Mouse (Mus musculus) forebrain, embryonic 11.5 days (tissue): ENCODE data around the gene Ccdc51. TPM values are rescaled to one million over a fixed set of nuclear protein-coding genes. Genes with fewer than 3 reads are reported as not detected.
A peak's percentile ranks its signal among the peaks of the same experiment; 100 is the strongest.

Source experiments
- ATAC-seq: fragments of 200-750 bp; cut with Nextera tagmentation; replicated peaks from 2 replicates; pipeline ENCODE4 v1.8.0; 2017; ENCODE audit warnings: moderate TSS enrichment; ENCODE audit not compliant: low FRiP score
- DNase-seq: peaks from one replicate; pipeline ENCODE4 v3.0.0-alpha.2; 2017; ENCODE audit warnings: low spot score
- H3K27ac ChIP-seq: fragments of 300-500 bp; sonication (generic); 2 replicates; pipeline ENCODE4 v1.5.1; 2014; ENCODE audit warnings: low read depth, low read length
- H3K27me3 ChIP-seq: fragments of 300-500 bp; sonication (generic); 2 replicates; pipeline ENCODE4 v1.6.1; 2014; ENCODE audit warnings: mild to moderate bottlenecking, low read length, mixed read lengths; ENCODE audit not compliant: control insufficient read depth, insufficient read depth
- H3K36me3 ChIP-seq: fragments of 300-500 bp; sonication (generic); 2 replicates; pipeline ENCODE4 v1.6.1; 2014; ENCODE audit warnings: mild to moderate bottlenecking, low read length, moderate library complexity, mixed read lengths; ENCODE audit not compliant: control insufficient read depth, insufficient read depth
- H3K4me1 ChIP-seq: fragments of 300-500 bp; sonication (generic); replicated peaks from 2 replicates; pipeline ENCODE4 v1.6.1; 2014; ENCODE audit warnings: low read length, mixed read lengths; ENCODE audit not compliant: control insufficient read depth, insufficient read depth
- H3K4me2 ChIP-seq: fragments of 300-500 bp; sonication (generic); 2 replicates; pipeline ENCODE4 v1.6.1; 2014; ENCODE audit warnings: low read depth, mild to moderate bottlenecking, low read length, moderate library complexity, mixed read lengths; ENCODE audit not compliant: severe bottlenecking
- H3K4me3 ChIP-seq: fragments of 300-500 bp; sonication (generic); 2 replicates; pipeline ENCODE4 v1.5.1; 2014; ENCODE audit warnings: low read depth, low read length
- H3K9ac ChIP-seq: fragments of 300-500 bp; sonication (generic); 2 replicates; pipeline ENCODE4 v1.6.1; 2014; ENCODE audit warnings: low read length
- H3K9me3 ChIP-seq: fragments of 300-500 bp; sonication (generic); 2 replicates; pipeline ENCODE4 v1.6.1; 2016; ENCODE audit warnings: low read length, mixed read lengths; ENCODE audit not compliant: control insufficient read depth
- WGBS: fragments of 180-500 bp; shearing (Covaris S2); extraction: QIAGEN DNeasy Blood & Tissue Kit; methylation state at CpG from one replicate; pipeline ENCODE4 v1.1.7; 2014; 5-methylcytosine and 5-hydroxymethylcytosine counted together
- polyA plus RNA-seq: library from polyadenylated mRNA; unstranded; fragments of >200 nt; fragmentation: Nextera tagmentation; extraction: Ambion mirVana; gene quantifications from 2 replicates; pipeline ENCODE4 v1.2.1, GENCODE M21; 2014

Ccdc51 gene
- polyA plus RNA-seq, 1 experiment from 2014 or later = 13.2 TPM

- peak overlapping the region; percentile 5; the same call in 1 of the 2 replicates for H3K9ac ChIP-seq
- no peaks in the 10 kb centered on the region for H3K9me3 ChIP-seq
- DNase-seq = no peak
- 4% methylated on average over 7 of the region's 7 CpGs for WGBS
- H3K4me1 ChIP-seq = 0 out of 2 replicates have a peak, but pooled peaks cover 7% of the 10 kb centered on the region
- H3K4me3 ChIP-seq = peak overlapping the region; percentile 9; the same call in 1 of the 2 replicates
- peak overlapping the region; percentile 53; the same call in 1 of the 2 replicates for H3K27ac ChIP-seq
- peak overlapping the region; percentile 29; the same call in 1 of the 2 replicates for H3K4me2 ChIP-seq
- H3K27me3 ChIP-seq = no peaks in the 10 kb centered on the region
- ATAC-seq = peak; percentile 31; the same call in 1 of the 2 replicates
- no peaks in the 10 kb centered on the region; the same call in 1 of the 2 replicates for H3K36me3 ChIP-seq
Observed at GRCm38 (mm10) chr9:109054712-109055111, 27.6 kb upstream of the Ccdc51 start.

GRCm38 (mm10) chr9:109055271-109056030, 26.8 kb upstream of the Ccdc51 start:
- peak overlapping the region; percentile 5; the same call in 1 of the 2 replicates for H3K9ac ChIP-seq
- ATAC-seq (no peak), DNase-seq (no peak)
- whole genome bisulfite sequencing = 86% methylated on average over 12 of the region's 12 CpGs
- H3K9me3 ChIP-seq = no peaks in the 10 kb centered on the region
- H3K27me3 ChIP-seq = no peaks in the 10 kb centered on the region
- H3K4me2 ChIP-seq = peak overlapping the region; percentile 29; the same call in 1 of the 2 replicates
- 0 out of 2 replicates have a peak, but pooled peaks cover 7% of the 10 kb centered on the region for H3K4me1 ChIP-seq
- no peaks in the 10 kb centered on the region; the same call in 1 of the 2 replicates for H3K36me3 ChIP-seq
- H3K27ac ChIP-seq = no peak overlapping the region
- no peak overlapping the region for H3K4me3 ChIP-seq

GRCm38 (mm10) chr9:109056081-109056690, 26.1 kb upstream of the Ccdc51 start:
- Histone ChIP-seq H3K4me1 (0 out of 2 replicates have a peak, but pooled peaks cover 7% of the 10 kb centered on the region), H3K4me3 (no peak overlapping the region), H3K27ac (no peak overlapping the region), H3K4me2 (no peak overlapping the region), H3K27me3 (no peaks in the 10 kb centered on the region), H3K9me3 (no peaks in the 10 kb centered on the region), H3K9ac (no peak overlapping the region), H3K36me3 (no peaks in the 10 kb centered on the region; the same call in 1 of the 2 replicates)
- ATAC-seq (no peak), DNase-seq (no peak)
- 91% methylated on average over 17 of the region's 17 CpGs for WGBS

DNA sequence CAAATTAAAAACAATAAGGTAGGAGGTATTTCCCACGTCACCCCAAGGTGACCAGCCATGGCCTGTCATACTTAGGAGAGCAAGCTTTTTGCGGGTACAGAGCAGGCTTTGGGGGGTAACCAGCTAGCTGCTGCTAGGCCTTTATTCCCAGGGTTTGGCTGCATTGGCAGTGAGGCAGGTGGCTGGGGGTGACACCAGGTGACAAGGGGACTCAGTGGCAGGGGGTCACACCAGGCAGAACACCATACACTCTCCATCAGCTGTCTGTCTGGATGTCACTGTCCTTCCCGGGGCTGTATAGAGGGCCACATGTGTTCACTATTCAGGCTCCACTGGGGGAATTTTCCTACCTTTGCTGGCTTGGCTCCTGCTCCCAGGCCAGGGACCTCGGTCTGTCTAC, 25.4 kb upstream of the Ccdc51 start:
- no peaks in the 10 kb centered on the region; the same call in 1 of the 2 replicates for H3K36me3 ChIP-seq

DNA sequence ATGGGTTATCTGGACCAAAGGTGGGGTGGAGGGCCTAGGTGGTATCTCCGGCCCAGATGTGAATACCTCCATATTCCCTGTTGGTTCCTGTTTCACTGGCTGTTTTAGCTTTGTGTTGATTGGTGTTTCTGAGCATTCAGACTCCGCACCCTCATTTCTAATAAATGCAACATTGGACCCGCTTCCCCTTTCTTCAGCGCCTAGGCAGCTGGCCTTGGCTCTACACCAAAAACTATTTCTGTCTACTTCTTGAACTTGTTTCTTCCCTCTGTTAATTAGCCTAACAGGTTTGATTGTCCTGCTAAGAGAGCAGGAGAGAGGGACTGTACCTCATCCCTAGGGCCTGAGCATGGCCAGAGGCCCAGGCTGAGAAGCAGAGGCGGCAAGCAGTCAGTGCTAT, 24.8 kb upstream of the Ccdc51 start:
- Histone ChIP-seq H3K4me3 (no peak overlapping the region), H3K4me1 (0 out of 2 replicates have a peak, but pooled peaks cover 7% of the 10 kb centered on the region), H3K27ac (no peak overlapping the region), H3K27me3 (no peaks in the 10 kb centered on the region), H3K4me2 (no peak overlapping the region), H3K9ac (no peak overlapping the region), H3K9me3 (no peaks in the 10 kb centered on the region), H3K36me3 (no peaks in the 10 kb centered on the region; the same call in 1 of the 2 replicates)
- ATAC-seq (no peak), DNase-seq (no peak)
- WGBS = 96% methylated on average over 5 of the region's 5 CpGs

More for the DNA sequence above, 25.4 kb upstream of the Ccdc51 start:
- 0 out of 2 replicates have a peak, but pooled peaks cover 7% of the 10 kb centered on the region for H3K4me1 ChIP-seq
- no peak for ATAC-seq
- H3K27me3 ChIP-seq = no peaks in the 10 kb centered on the region
- H3K4me3 ChIP-seq = no peak overlapping the region
- no peak overlapping the region for H3K9ac ChIP-seq
- H3K27ac ChIP-seq = no peak overlapping the region
- H3K9me3 ChIP-seq = no peaks in the 10 kb centered on the region
- WGBS = 91% methylated on average over 4 of the region's 4 CpGs
- no peak overlapping the region for H3K4me2 ChIP-seq
- no peak for DNase-seq

- H3K27me3 ChIP-seq = no peaks in the 10 kb centered on the region
- H3K9me3 ChIP-seq = no peaks in the 10 kb centered on the region
- ATAC-seq (no peak), DNase-seq (no peak)
- H3K4me3 ChIP-seq = no peak overlapping the region
- H3K4me1 ChIP-seq = 0 out of 2 replicates have a peak, but pooled peaks cover 7% of the 10 kb centered on the region
- no peak overlapping the region for H3K4me2 ChIP-seq
- H3K27ac ChIP-seq = no peak overlapping the region
- WGBS = 93% methylated on average over 19 of the region's 19 CpGs
- H3K36me3 ChIP-seq = no peaks in the 10 kb centered on the region; the same call in 1 of the 2 replicates
- H3K9ac ChIP-seq = no peak overlapping the region
Observed at GRCm38 (mm10) chr9:109058006-109058765, 24.1 kb upstream of the Ccdc51 start.

GRCm38 (mm10) chr9:109059136-109059903, 23.0 kb upstream of the Ccdc51 start, which contains the start of gene Trex1:
Gene Trex1, minus strand, starts transcription at chr9:109059734.
- H3K9me3 ChIP-seq = no peaks in the 10 kb centered on the region
- H3K9ac ChIP-seq = peak within 1 kb of the TSS; percentile 48; the same call in 1 of the 2 replicates
- no peaks in the 10 kb centered on the region for H3K27me3 ChIP-seq
- H3K4me3 ChIP-seq = no peak within 1 kb of the TSS
- DNase-seq (peak; percentile 91), ATAC-seq (peak; percentile 53)
- H3K36me3 ChIP-seq = no peaks in the 10 kb centered on the region; the same call in 1 of the 2 replicates
- H3K4me1 ChIP-seq = 0 out of 2 replicates have a peak, but pooled peaks cover 7% of the 10 kb centered on the region
- peak within 1 kb of the TSS; percentile 19 for H3K4me2 ChIP-seq
- WGBS = 31% methylated on average over 15 of the region's 15 CpGs
- peak within 1 kb of the TSS; percentile 37; the same call in 1 of the 2 replicates for H3K27ac ChIP-seq
